Mouse (Mus musculus) forebrain, embryonic 14.5 days (tissue): ENCODE data around the gene Zfp821. TPM values are rescaled to one million over a fixed set of nuclear protein-coding genes. Genes with fewer than 3 reads are reported as not detected.

ENCODE experiments used
- ATAC-seq: fragments of 200-750 bp; cut with Nextera tagmentation; 2 replicates; pipeline ENCODE4 v1.8.0; 2017; ENCODE audit warnings: mild to moderate bottlenecking, moderate library complexity
- DNase-seq: peaks from one replicate; pipeline ENCODE4 v3.0.0-alpha.2; 2015; ENCODE audit warnings: low spot score
- H3K27ac ChIP-seq: fragments of 300-500 bp; sonication (generic); 2 replicates; pipeline ENCODE4 v1.5.1; 2014; ENCODE audit warnings: low read depth, mild to moderate bottlenecking, control low read depth, low read length, moderate library complexity
- H3K27me3 ChIP-seq: fragments of 300-500 bp; sonication (generic); replicated peaks from 2 replicates; pipeline ENCODE4 v1.6.1; 2014; ENCODE audit warnings: low read length, control low read depth, mixed read lengths; ENCODE audit not compliant: control insufficient read depth, insufficient read depth
- H3K36me3 ChIP-seq: fragments of 300-500 bp; sonication (generic); 2 replicates; pipeline ENCODE4 v1.6.1; 2014; ENCODE audit warnings: low read length, control low read depth; ENCODE audit not compliant: control insufficient read depth, insufficient read depth
- H3K4me1 ChIP-seq: fragments of 300-500 bp; sonication (generic); 2 replicates; pipeline ENCODE4 v1.6.1; 2014; ENCODE audit warnings: antibody characterized with exemption, low read length, control low read depth; ENCODE audit not compliant: control insufficient read depth, insufficient read depth
- H3K4me2 ChIP-seq: fragments of 300-500 bp; sonication (generic); 2 replicates; pipeline ENCODE4 v1.6.1; 2014; ENCODE audit warnings: mild to moderate bottlenecking, control low read depth, low read length
- H3K4me3 ChIP-seq: fragments of 300-500 bp; sonication (generic); 2 replicates; pipeline ENCODE4 v1.5.1; 2014; ENCODE audit warnings: low read depth, low read length, control low read depth
- H3K9ac ChIP-seq: fragments of 300-500 bp; sonication (generic); 2 replicates; pipeline ENCODE4 v1.6.1; 2014; ENCODE audit warnings: mild to moderate bottlenecking, low read length, control low read depth, moderate library complexity
- H3K9me3 ChIP-seq: fragments of 300-500 bp; sonication (generic); replicated peaks from 2 replicates; pipeline ENCODE4 v1.6.1; 2016; ENCODE audit warnings: low read length, control low read depth, mixed read lengths; ENCODE audit not compliant: control insufficient read depth
- WGBS: fragments of 180-500 bp; shearing (Covaris S2); extraction: QIAGEN DNeasy Blood & Tissue Kit; methylation state at CpG from one replicate; pipeline ENCODE4 v1.1.7; 2014; 5-methylcytosine and 5-hydroxymethylcytosine counted together
- polyA plus RNA-seq: library from polyadenylated mRNA; unstranded; fragments of >200 nt; fragmentation: Nextera tagmentation; extraction: Ambion mirVana; gene quantifications from 2 replicates; pipeline ENCODE4 v1.2.1, GENCODE M21; 2014

Zfp821 gene
- polyA plus RNA-seq, 1 experiment from 2014 or later: 73.9 TPM

- Histone ChIP-seq H3K9me3 (no peaks in the 10 kb centered on the region), H3K27ac (no peak overlapping the region), H3K9ac (no peak overlapping the region), H3K36me3 (peaks cover 18% of the 10 kb centered on the region), H3K4me2 (no peak overlapping the region), H3K4me3 (no peak overlapping the region), H3K27me3 (no peaks in the 10 kb centered on the region), H3K4me1 (peaks cover 13% of the 10 kb centered on the region)
- 97% methylated on average over 5 of the region's 5 CpGs for WGBS
- no peak for ATAC-seq
- DNase-seq: no peak
These were observed 18.1 kb upstream of the Zfp821 start for GRCm38 (mm10) chr8:109687248-109687647.

GRCm38 (mm10) chr8:109691769-109692168 is 13.6 kb upstream of the Zfp821 start:
- peak overlapping the region; percentile 76 for H3K4me2 ChIP-seq
- DNase-seq: peak; percentile 43
- peaks cover 13% of the 10 kb centered on the region for H3K4me1 ChIP-seq
- H3K9me3 ChIP-seq: no peaks in the 10 kb centered on the region
- H3K4me3 ChIP-seq: peak overlapping the region; percentile 63
- H3K36me3 ChIP-seq: no peaks in the 10 kb centered on the region
- WGBS: 58% methylated on average over 5 of the region's 5 CpGs
- ATAC-seq: no peak
- H3K27me3 ChIP-seq: no peaks in the 10 kb centered on the region
- no peak overlapping the region for H3K27ac ChIP-seq
- peak overlapping the region; percentile 81 for H3K9ac ChIP-seq

- Histone ChIP-seq H3K4me1 (peaks cover 13% of the 10 kb centered on the region), H3K36me3 (no peaks in the 10 kb centered on the region), H3K9me3 (no peaks in the 10 kb centered on the region), H3K4me2 (peak overlapping the region; percentile 76), H3K27me3 (no peaks in the 10 kb centered on the region), H3K27ac (peak overlapping the region; percentile 63), H3K9ac (peak overlapping the region; percentile 81), H3K4me3 (peak overlapping the region; percentile 63)
- ATAC-seq (peak; percentile 61), DNase-seq (peak; percentile 33)
- 2% methylated on average over 38 of the region's 38 CpGs for WGBS
These were observed 12.8 kb upstream of the Zfp821 start for GRCm38 (mm10) chr8:109692443-109693145.

DNA sequence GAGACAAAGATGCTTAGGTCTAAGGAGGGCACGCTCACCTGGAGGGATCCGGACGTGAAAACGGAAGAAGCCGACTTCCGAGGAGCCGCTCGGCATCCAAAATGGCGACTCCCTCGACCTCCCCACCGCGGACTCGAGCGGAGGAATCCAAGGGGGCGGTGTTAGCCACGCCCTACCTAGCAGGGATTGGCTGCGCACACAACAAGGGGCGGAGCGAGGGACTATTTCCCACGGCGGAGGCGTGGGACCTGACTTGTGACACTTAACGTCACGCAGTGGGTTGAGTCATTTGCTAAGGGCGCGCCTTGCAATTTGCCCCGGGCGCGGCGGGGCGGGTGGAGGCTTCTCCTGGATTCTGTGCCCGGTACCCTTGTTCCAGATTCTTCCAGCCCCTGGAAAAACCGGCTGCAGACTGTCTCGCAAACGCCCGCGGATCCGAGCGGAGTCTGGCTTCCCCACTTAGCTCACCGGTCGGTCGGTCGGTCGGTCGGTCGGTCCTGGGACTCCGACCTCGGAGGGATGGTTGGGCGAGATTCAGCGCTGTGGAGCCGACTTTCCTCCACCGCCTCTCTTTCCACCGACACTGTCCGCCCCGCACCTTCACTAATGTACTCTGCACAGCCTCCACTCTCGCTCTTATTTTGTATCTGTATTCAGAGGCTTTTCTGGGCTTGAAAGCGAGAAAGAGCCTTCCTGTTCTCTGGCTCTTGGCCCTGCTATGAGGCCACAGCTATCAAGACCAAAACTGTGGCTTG is 12.0 kb upstream of the Zfp821 start, which contains the start of gene Ist1:
Gene Ist1 (minus strand): TSS at position 115 of the 755 bp plus-strand sequence.
- no peaks in the 10 kb centered on the region for H3K27me3 ChIP-seq
- under 1% methylated on average over 57 of the region's 57 CpGs for WGBS
- no peaks in the 10 kb centered on the region for H3K36me3 ChIP-seq
- H3K4me2 ChIP-seq: peak within 1 kb of the TSS; percentile 76
- peak within 1 kb of the TSS; percentile 63 for H3K27ac ChIP-seq
- peak; percentile 99 for ATAC-seq
- peaks cover 13% of the 10 kb centered on the region for H3K4me1 ChIP-seq
- H3K4me3 ChIP-seq: peak within 1 kb of the TSS; percentile 63
- DNase-seq: peak; percentile 100
- H3K9me3 ChIP-seq: no peaks in the 10 kb centered on the region
- H3K9ac ChIP-seq: peak within 1 kb of the TSS; percentile 81

DNA sequence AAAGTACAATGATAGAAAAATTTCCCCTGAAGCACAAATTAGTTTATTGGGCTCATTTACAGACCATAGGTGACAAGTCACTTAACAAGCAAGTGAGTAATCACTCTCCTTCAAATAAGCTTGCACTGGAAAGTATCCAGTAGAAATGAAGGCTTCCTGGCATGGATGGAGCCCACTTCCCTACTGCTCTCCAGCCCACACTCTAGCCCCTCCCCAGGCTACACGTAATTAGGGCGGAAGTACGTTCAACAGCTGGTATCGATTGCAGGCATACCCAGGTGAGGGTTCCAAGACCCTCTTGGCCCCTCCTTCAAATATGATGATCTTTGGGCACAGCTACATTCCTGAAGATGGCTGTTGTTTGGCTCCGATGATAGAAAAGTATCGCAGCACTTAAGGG is 11.2 kb upstream of the Zfp821 start:
- Histone ChIP-seq H3K36me3 (no peaks in the 10 kb centered on the region), H3K27ac (no peak overlapping the region), H3K4me2 (peak overlapping the region; percentile 76; the same call in 1 of the 2 replicates), H3K4me3 (no peak overlapping the region), H3K4me1 (peaks cover 13% of the 10 kb centered on the region), H3K27me3 (no peaks in the 10 kb centered on the region), H3K9me3 (no peaks in the 10 kb centered on the region), H3K9ac (no peak overlapping the region)
- ATAC-seq (no peak), DNase-seq (no peak)
- WGBS: 51% methylated on average over 6 of the region's 6 CpGs

DNA sequence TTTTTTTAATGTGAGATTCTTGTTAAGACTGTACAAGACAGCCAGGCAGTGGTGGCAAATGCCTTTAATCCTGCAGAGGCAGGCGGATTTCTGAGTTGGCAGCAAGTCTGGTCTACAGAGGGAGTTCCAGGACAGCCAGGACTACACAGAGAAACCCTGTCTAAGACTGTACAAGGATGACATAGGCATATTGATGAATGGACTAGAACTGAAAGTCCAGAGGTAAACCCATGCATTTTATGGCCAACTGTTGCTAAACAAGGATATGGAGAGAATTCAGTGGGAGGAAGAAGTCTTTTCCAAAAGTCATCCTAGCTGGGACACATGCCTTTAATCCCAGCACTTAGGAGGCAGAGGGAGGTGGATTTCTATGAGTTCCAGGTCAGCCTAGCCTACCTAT is 7.6 kb upstream of the Zfp821 start:
- H3K36me3 ChIP-seq: no peaks in the 10 kb centered on the region
- H3K4me3 ChIP-seq: no peak overlapping the region
- 0 out of 2 replicates have a peak, but pooled peaks cover 4% of the 10 kb centered on the region for H3K27me3 ChIP-seq
- 75% methylated on average over 1 of the region's 1 CpGs for WGBS
- no peak overlapping the region for H3K27ac ChIP-seq
- H3K9ac ChIP-seq: no peak overlapping the region
- H3K4me1 ChIP-seq: no peaks in the 10 kb centered on the region
- DNase-seq (no peak), ATAC-seq (no peak)
- H3K4me2 ChIP-seq: no peak overlapping the region
- H3K9me3 ChIP-seq: no peaks in the 10 kb centered on the region

GRCm38 (mm10) chr8:109698477-109698876 is 6.9 kb upstream of the Zfp821 start:
- 79% methylated on average over 3 of the region's 3 CpGs for WGBS
- ATAC-seq: no peak
- no peak overlapping the region for H3K4me3 ChIP-seq
- no peak overlapping the region for H3K27ac ChIP-seq
- H3K36me3 ChIP-seq: no peaks in the 10 kb centered on the region
- no peak for DNase-seq
- H3K9me3 ChIP-seq: no peaks in the 10 kb centered on the region
- H3K4me2 ChIP-seq: no peak overlapping the region
- H3K4me1 ChIP-seq: no peaks in the 10 kb centered on the region
- 0 out of 2 replicates have a peak, but pooled peaks cover 7% of the 10 kb centered on the region for H3K27me3 ChIP-seq
- H3K9ac ChIP-seq: no peak overlapping the region

DNA sequence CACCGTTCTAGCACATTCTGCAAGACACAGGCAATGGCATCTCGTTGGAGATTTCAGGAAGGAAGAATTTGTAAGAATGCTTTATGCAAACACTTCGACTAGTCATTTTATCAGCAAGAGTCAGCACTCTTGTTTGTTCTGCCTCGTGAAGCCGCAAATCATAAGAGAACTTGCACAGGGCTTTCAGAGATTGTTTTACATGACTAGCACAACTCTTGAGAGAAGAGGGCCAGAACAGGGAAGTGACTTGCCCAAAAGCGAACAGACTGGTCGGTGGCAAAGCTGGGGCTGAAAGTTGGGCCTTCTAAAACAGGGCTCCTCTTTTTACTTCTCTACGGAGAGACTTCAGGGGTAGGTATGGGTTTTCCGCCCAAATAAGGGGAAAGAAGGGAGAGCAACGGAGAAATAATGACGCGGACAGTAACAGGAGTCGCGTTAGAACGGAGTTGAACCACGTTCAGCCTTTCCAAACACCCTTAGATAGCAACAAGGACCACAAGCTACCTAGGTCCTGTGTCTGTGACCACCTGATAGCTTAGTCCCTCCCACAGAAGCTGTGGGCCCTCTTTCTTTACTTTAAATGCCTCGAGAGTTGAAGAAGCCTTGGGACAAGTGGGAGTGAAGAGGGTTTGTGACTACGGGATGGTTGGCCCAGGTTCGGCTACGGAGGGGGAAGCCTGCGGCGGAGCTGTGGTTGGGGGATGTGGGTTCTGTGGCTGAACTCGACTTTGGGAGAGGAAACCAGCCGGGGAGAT is 604 bp upstream of the Zfp821 start:
- Histone ChIP-seq H3K27me3 (0 out of 2 replicates have a peak, but pooled peaks cover 7% of the 10 kb centered on the region), H3K9ac (peak overlapping the region; percentile 55), H3K4me1 (peaks cover 19% of the 10 kb centered on the region), H3K36me3 (peaks cover 24% of the 10 kb centered on the region), H3K27ac (no peak overlapping the region), H3K9me3 (no peaks in the 10 kb centered on the region), H3K4me2 (peak overlapping the region; percentile 64), H3K4me3 (peak overlapping the region; percentile 97)
- 12% methylated on average over 24 of the region's 24 CpGs for WGBS
- DNase-seq: no peak
- ATAC-seq: no peak
